Mouse (Mus musculus) hindbrain, embryonic 14.5 days (tissue): Measurements from ENCODE around the gene Aldh1l1. TPM values are rescaled to one million over a fixed set of nuclear protein-coding genes. Genes with fewer than 3 reads are reported as not detected.

Source experiments
- ATAC-seq: fragments of 200-750 bp; cut with Nextera tagmentation; 2 replicates; pipeline ENCODE4 v1.8.0; 2017; ENCODE audit warnings: moderate number of reproducible peaks, mild to moderate bottlenecking, moderate TSS enrichment, moderate library complexity; ENCODE audit not compliant: low FRiP score
- DNase-seq: peaks from one replicate; pipeline ENCODE4 v3.0.0-alpha.2; 2015; ENCODE audit warnings: low spot score
- H3K27ac ChIP-seq: fragments of 300-500 bp; sonication (generic); 2 replicates; pipeline ENCODE4 v1.5.1; 2014; ENCODE audit warnings: mild to moderate bottlenecking, moderate library complexity
- H3K27me3 ChIP-seq: fragments of 300-500 bp; sonication (generic); 2 replicates; pipeline ENCODE4 v1.6.1; 2014; ENCODE audit warnings: mild to moderate bottlenecking, low read length, mixed read lengths; ENCODE audit not compliant: control insufficient read depth, insufficient read depth
- H3K36me3 ChIP-seq: fragments of 300-500 bp; sonication (generic); replicated peaks from 2 replicates; pipeline ENCODE4 v1.6.1; 2014; ENCODE audit not compliant: control insufficient read depth, insufficient read depth
- H3K4me1 ChIP-seq: fragments of 300-500 bp; sonication (generic); replicated peaks from 2 replicates; pipeline ENCODE4 v1.6.1; 2014; ENCODE audit warnings: antibody characterized with exemption, low read length, mixed read lengths; ENCODE audit not compliant: control insufficient read depth, insufficient read depth
- H3K4me2 ChIP-seq: fragments of 300-500 bp; sonication (generic); replicated peaks from 2 replicates; pipeline ENCODE4 v1.6.1; 2014; ENCODE audit warnings: mild to moderate bottlenecking, moderate library complexity
- H3K4me3 ChIP-seq: fragments of 300-500 bp; sonication (generic); replicated peaks from 2 replicates; pipeline ENCODE4 v1.5.1; 2014; ENCODE audit warnings: mild to moderate bottlenecking, low read length
- H3K9ac ChIP-seq: fragments of 300-500 bp; sonication (generic); 2 replicates; pipeline ENCODE4 v1.6.1; 2014
- H3K9me3 ChIP-seq: fragments of 300-500 bp; sonication (generic); 2 replicates; pipeline ENCODE4 v1.6.1; 2016; ENCODE audit warnings: low read length; ENCODE audit not compliant: control insufficient read depth
- WGBS: fragments of 180-500 bp; shearing (Covaris S2); extraction: QIAGEN DNeasy Blood & Tissue Kit; methylation state at CpG from one replicate; pipeline ENCODE4 v1.1.7; 2014; 5-methylcytosine and 5-hydroxymethylcytosine counted together
- polyA plus RNA-seq: library from polyadenylated mRNA; unstranded; fragments of >200 nt; fragmentation: Nextera tagmentation; extraction: Ambion mirVana; gene quantifications from 2 replicates; pipeline ENCODE4 v1.2.1, GENCODE M21; 2014

The Aldh1l1 gene
- polyA plus RNA-seq, 1 experiment from 2014 or later: 47.0 TPM

GRCm38 (mm10) chr6:90560390-90561058, 74.3 kb downstream of the Aldh1l1 start:
- DNase-seq (no peak), ATAC-seq (no peak)
- no peaks in the 10 kb centered on the region for H3K9me3 ChIP-seq
- H3K4me1 ChIP-seq: 0 out of 2 replicates have a peak, but pooled peaks cover 14% of the 10 kb centered on the region
- no peaks in the 10 kb centered on the region for H3K27me3 ChIP-seq
- H3K27ac ChIP-seq: peak overlapping the region; percentile 67
- WGBS: 85% methylated on average over 3 of the region's 3 CpGs
- no peak overlapping the region for H3K9ac ChIP-seq
- no peak overlapping the region for H3K4me3 ChIP-seq
- H3K36me3 ChIP-seq: no peaks in the 10 kb centered on the region
- no peak overlapping the region for H3K4me2 ChIP-seq

GRCm38 (mm10) chr6:90561234-90561781, 75.1 kb downstream of the Aldh1l1 start:
- no peaks in the 10 kb centered on the region for H3K36me3 ChIP-seq
- ATAC-seq: peak; percentile 81
- no peak overlapping the region for H3K4me3 ChIP-seq
- WGBS: 20% methylated on average over 2 of the region's 2 CpGs
- H3K27me3 ChIP-seq: no peaks in the 10 kb centered on the region
- peak; percentile 63 for DNase-seq
- no peak overlapping the region for H3K9ac ChIP-seq
- H3K4me2 ChIP-seq: no peak overlapping the region
- H3K9me3 ChIP-seq: no peaks in the 10 kb centered on the region
- peak overlapping the region; percentile 67 for H3K27ac ChIP-seq
- H3K4me1 ChIP-seq: 0 out of 2 replicates have a peak, but pooled peaks cover 18% of the 10 kb centered on the region

- WGBS: 90% methylated on average over 9 of the region's 9 CpGs
- no peaks in the 10 kb centered on the region for H3K27me3 ChIP-seq
- ATAC-seq (no peak), DNase-seq (no peak)
- no peak overlapping the region for H3K27ac ChIP-seq
- no peak overlapping the region for H3K4me2 ChIP-seq
- H3K4me3 ChIP-seq: no peak overlapping the region
- H3K36me3 ChIP-seq: no peaks in the 10 kb centered on the region
- H3K9ac ChIP-seq: no peak overlapping the region
- no peaks in the 10 kb centered on the region for H3K9me3 ChIP-seq
- H3K4me1 ChIP-seq: 0 out of 2 replicates have a peak, but pooled peaks cover 18% of the 10 kb centered on the region
Observed at GRCm38 (mm10) chr6:90564240-90564639, 78.0 kb downstream of the Aldh1l1 start.

- no peak for ATAC-seq
- 0 out of 2 replicates have a peak, but pooled peaks cover 16% of the 10 kb centered on the region for H3K4me1 ChIP-seq
- DNase-seq: no peak
- H3K4me3 ChIP-seq: no peak overlapping the region
- H3K9me3 ChIP-seq: no peaks in the 10 kb centered on the region
- H3K27ac ChIP-seq: no peak overlapping the region
- no peaks in the 10 kb centered on the region for H3K27me3 ChIP-seq
- 49% methylated on average over 13 of the region's 13 CpGs for WGBS
- no peak overlapping the region for H3K4me2 ChIP-seq
- no peaks in the 10 kb centered on the region for H3K36me3 ChIP-seq
- no peak overlapping the region for H3K9ac ChIP-seq
Observed at GRCm38 (mm10) chr6:90565357-90566215, 79.4 kb downstream of the Aldh1l1 start.

GRCm38 (mm10) chr6:90567486-90567885, 81.3 kb downstream of the Aldh1l1 start:
- Histone ChIP-seq H3K9ac (no peak overlapping the region), H3K27me3 (no peaks in the 10 kb centered on the region), H3K9me3 (no peaks in the 10 kb centered on the region), H3K36me3 (no peaks in the 10 kb centered on the region), H3K4me3 (no peak overlapping the region), H3K4me1 (0 out of 2 replicates have a peak, but pooled peaks cover 4% of the 10 kb centered on the region), H3K27ac (no peak overlapping the region), H3K4me2 (no peak overlapping the region)
- DNase-seq (no peak), ATAC-seq (no peak)
- whole genome bisulfite sequencing: 97% methylated on average over 3 of the region's 3 CpGs

GRCm38 (mm10) chr6:90567928-90568327, 81.7 kb downstream of the Aldh1l1 start:
- DNase-seq (no peak), ATAC-seq (no peak)
- Histone ChIP-seq H3K4me3 (no peak overlapping the region), H3K9ac (no peak overlapping the region), H3K36me3 (no peaks in the 10 kb centered on the region), H3K27me3 (no peaks in the 10 kb centered on the region), H3K9me3 (no peaks in the 10 kb centered on the region), H3K27ac (no peak overlapping the region), H3K4me2 (no peak overlapping the region), H3K4me1 (0 out of 2 replicates have a peak, but pooled peaks cover 4% of the 10 kb centered on the region)
- WGBS: 77% methylated on average over 3 of the region's 3 CpGs

- ATAC-seq: no peak
- no peak for DNase-seq
- Histone ChIP-seq H3K27me3 (no peaks in the 10 kb centered on the region), H3K4me1 (0 out of 2 replicates have a peak, but pooled peaks cover 4% of the 10 kb centered on the region), H3K4me3 (no peak overlapping the region), H3K4me2 (no peak overlapping the region), H3K27ac (no peak overlapping the region), H3K9ac (no peak overlapping the region), H3K9me3 (no peaks in the 10 kb centered on the region), H3K36me3 (no peaks in the 10 kb centered on the region)
- 70% methylated on average over 4 of the region's 4 CpGs for WGBS
Observed at GRCm38 (mm10) chr6:90568721-90569120, 82.5 kb downstream of the Aldh1l1 start.

GRCm38 (mm10) chr6:90569736-90570383, 83.6 kb downstream of the Aldh1l1 start:
- no peak overlapping the region for H3K4me2 ChIP-seq
- 0 out of 2 replicates have a peak, but pooled peaks cover 4% of the 10 kb centered on the region for H3K4me1 ChIP-seq
- WGBS: 76% methylated on average over 12 of the region's 12 CpGs
- DNase-seq: no peak
- no peak overlapping the region for H3K27ac ChIP-seq
- H3K9me3 ChIP-seq: no peaks in the 10 kb centered on the region
- H3K27me3 ChIP-seq: no peaks in the 10 kb centered on the region
- no peak overlapping the region for H3K4me3 ChIP-seq
- H3K9ac ChIP-seq: no peak overlapping the region
- H3K36me3 ChIP-seq: no peaks in the 10 kb centered on the region
- ATAC-seq: no peak

- Histone ChIP-seq H3K4me1 (0 out of 2 replicates have a peak, but pooled peaks cover 4% of the 10 kb centered on the region), H3K9ac (no peak overlapping the region), H3K27me3 (no peaks in the 10 kb centered on the region), H3K36me3 (no peaks in the 10 kb centered on the region), H3K9me3 (no peaks in the 10 kb centered on the region), H3K4me2 (no peak overlapping the region), H3K27ac (no peak overlapping the region), H3K4me3 (no peak overlapping the region)
- ATAC-seq (no peak), DNase-seq (no peak)
- WGBS: 79% methylated on average over 8 of the region's 8 CpGs
Observed at GRCm38 (mm10) chr6:90570392-90570791, 84.2 kb downstream of the Aldh1l1 start.
